Mouse (Mus musculus): ENCODE results near the gene 4930522H14Rik.

Gene 4930522H14Rik

GRCm38 (mm10) chr4:109531111-109531510 lies at the start of gene 4930522H14Rik:
Gene 4930522H14Rik (minus strand): TSS chr4:109531297.
- DNase-seq (ENCODE audit: low spot score) = no peak

GRCm38 (mm10) chr4:109578356-109578755 lies 47.3 kb upstream of the 4930522H14Rik start:
- no peak for DNase-seq (ENCODE audit: low spot score)

DNA sequence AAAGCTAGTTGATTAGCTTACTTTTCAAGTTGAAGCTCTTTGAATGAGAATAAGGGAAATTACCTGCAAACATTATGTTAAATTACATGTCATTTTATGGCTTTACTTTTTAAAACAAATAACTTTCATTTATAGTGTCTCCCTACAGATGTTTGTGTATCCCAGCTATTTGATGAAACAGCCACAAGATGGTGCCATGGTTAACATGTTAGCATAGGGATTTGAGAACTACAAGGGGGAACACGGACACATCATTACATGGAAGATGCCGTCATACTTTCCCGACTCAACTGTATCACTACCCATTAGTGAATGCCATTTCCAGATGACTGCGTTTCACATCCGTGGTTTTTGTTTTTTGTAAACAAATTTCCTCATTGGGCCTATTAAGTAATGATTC lies 45.8 kb upstream of the 4930522H14Rik start:
- no peak for DNase-seq (ENCODE audit: low spot score)

GRCm38 (mm10) chr4:109574845-109575244 lies 43.7 kb upstream of the 4930522H14Rik start:
- no peak for DNase-seq (ENCODE audit: low spot score)

- DNase-seq (ENCODE audit: low spot score) = no peak
Measured at GRCm38 (mm10) chr4:109574331-109574730, 43.2 kb upstream of the 4930522H14Rik start.

- DNase-seq (ENCODE audit: low spot score) = no peak
Measured at GRCm38 (mm10) chr4:109572632-109573031, 41.5 kb upstream of the 4930522H14Rik start.

DNA sequence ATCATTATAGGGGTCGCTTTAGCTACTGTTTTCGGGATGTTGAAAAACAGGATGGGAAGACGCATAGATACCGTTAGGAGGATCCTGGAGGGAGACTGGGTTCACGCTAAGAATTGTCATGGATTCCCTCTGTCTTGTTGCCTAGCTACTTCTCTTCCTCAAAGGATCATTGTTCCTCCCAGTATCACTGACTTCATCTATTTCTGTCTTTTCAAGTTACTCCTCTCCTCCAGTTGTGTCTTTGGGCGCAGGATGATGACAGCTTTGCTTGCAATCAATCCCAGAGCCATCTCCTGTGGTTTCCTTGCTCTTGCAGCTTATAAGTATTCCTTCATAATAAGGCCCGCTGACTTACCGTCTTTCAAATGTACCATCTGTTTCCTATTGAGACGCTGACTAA lies 38.3 kb upstream of the 4930522H14Rik start:
- DNase-seq (ENCODE audit: low spot score) = no peak

DNA sequence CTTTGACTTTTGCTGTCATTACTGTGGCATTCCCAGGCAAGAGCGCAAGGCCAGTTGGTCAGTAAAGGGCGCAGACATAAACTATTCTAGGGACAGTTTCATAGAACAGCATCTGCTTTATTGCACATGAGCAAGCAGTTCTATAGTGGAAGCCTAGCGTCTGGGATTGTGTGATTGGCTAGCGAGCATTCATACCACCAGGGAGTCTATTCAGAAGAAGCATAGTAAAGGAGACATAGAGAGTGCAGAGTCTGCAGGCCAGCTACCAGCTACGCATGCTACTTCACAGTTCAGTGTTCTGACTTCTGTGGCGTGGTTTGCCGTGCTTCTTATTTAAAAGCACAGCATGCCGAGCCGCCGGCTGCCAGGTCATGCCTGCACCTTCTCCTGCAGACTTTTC lies 37.9 kb upstream of the 4930522H14Rik start:
- no peak for DNase-seq (ENCODE audit: low spot score)

GRCm38 (mm10) chr4:109564711-109565110 lies 33.6 kb upstream of the 4930522H14Rik start:
- no peak for DNase-seq (ENCODE audit: low spot score)

DNA sequence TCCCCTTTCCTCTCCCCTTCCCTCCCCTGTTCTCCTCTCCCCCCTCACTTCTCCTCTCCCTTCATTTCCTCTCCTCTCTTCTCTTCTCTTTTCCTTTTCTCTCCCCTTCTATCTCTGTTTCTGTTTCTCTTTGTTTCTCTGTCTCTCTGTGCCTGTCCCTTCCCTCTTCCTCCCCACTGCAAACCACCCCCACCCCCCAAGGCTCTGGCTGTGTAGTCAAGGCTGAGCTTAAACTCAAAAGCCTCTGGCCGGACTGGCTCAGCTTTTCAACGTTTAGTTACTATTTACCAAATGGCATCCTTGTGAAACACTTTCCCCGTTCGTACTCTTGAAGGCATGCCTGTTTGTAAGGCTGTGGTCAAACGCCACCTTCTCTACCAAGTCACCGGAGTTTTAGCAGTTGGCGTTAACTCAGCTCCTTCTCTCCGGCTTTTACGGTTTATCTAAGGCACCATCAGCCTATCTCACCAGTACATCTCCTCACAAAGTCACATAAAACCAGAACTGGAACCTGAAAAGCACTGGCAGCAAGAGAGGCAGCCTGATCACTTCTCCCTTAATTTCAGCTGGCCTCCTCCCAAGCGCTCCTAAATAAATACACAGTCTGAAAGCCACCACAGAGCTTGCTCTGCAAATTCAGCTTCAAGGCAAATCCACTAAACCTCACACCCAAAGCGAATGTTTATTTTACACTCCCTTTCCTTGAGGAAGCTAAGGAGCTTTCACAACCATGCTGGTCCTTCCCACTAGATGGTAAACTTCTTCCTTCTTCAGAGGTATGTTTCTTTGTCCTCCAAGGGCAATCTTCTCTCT lies 19.4 kb upstream of the 4930522H14Rik start:
- peak; percentile 4 for DNase-seq (ENCODE audit: low spot score)

DNA sequence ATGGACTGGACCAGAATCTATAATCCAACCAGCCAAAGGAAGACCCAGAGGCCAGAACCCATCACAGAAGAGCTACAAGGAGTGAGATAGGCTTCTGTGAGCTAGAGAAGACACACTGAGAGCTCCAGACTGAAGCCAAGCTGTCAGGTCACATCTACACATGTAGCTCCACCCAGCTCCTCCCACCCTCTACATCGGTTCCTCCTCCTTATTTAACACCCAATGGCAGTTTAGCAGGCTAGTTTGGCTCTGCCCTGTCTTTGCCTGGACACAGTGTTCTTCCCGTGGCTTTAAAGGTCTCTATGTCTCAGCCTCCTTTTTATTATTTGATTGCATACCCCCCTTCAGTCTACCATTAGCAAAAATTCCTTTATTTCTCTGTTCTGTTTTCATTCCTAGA lies 16.2 kb upstream of the 4930522H14Rik start:
- no peak for DNase-seq (ENCODE audit: low spot score)

DNA sequence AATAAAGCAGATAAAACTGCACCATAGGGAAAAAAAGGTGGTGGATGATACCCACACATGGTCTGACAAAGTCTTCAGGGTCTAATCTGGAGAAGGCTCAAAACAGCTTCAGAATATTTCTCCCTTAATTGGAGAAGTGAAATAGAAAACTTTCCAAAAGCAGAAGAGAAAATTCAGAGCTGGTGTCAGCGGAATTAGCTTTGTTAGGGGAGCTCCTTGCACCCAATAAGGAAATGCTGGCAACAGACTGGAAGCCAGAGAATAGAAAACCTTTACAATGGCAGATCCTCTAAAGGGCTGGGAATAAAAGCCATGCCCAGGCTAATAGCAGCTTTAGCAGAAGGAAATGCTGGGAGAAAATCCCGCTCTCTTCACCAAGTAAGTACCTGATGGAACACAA lies 15.4 kb upstream of the 4930522H14Rik start:
- DNase-seq (ENCODE audit: low spot score) = no peak

GRCm38 (mm10) chr4:109530245-109530816 lies 766 bp downstream of the 4930522H14Rik start:
- no peak for DNase-seq (ENCODE audit: low spot score)

GRCm38 (mm10) chr4:109504885-109505284 lies 26.2 kb downstream of the 4930522H14Rik start:
- peak; percentile 50 for DNase-seq (ENCODE audit: low spot score)

- no peak for DNase-seq (ENCODE audit: low spot score)
Measured at GRCm38 (mm10) chr4:109498476-109498875, 32.6 kb downstream of the 4930522H14Rik start.

DNA sequence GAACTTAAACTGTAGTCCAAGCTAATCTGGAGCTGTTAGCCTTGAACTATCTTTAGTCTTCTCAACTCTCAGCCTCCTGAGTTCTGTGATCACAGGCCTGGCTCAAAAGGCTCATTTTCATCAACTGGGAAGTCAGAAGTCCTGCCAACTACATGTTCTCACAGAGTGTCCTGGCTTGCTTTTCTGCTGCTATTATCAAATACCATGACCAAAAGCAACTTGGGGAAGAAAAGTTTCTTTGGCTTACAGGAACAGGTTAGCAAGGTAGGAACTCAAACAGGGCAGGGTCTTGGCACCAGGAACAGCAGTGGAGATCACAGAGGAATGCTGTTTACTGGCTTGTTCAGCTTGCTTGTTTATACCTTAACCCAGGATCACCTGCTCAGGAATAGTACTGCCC lies 37.5 kb downstream of the 4930522H14Rik start:
- no peak for DNase-seq (ENCODE audit: low spot score)

DNA sequence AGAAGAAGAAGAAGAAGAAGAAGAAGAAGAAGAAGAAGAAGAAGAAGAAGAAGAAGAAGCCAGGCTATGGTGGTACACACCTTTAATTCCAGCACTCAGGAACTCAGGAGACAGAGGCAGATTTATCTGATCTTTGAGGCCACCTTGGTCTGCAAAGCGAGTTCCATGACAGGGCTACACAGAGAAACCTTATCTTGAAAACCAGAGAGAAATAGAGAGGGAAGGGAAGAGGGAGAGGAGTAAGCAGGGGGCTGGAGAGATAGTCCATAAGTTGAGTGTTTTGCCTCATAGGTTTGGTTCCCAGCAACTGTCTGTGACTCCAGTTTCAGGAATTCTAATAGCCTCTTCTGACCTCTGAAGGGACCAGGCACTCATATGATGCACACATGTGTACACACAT lies 42.3 kb downstream of the 4930522H14Rik start:
- no peak for DNase-seq (ENCODE audit: low spot score)

DNA sequence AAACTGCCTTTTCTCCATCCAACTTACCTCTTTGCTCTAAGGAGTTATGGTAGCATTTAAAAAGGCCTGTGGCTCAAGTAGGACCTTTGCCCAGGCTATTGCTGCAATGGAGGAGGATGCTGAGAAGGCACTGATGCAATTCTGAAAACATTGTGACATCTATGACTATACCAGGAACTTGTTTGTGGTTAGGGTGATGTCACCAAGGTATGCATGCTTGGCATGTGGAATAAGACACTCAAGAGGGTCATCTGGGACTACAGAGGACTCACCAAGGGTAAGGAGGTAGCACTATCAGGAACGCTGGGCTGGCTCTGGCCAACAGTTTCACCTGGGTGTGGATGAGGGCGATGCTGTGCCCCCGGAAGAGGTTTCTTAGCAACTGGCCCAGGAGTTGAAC lies 46.5 kb downstream of the 4930522H14Rik start, which contains the start of gene Rnf11:
TSS of gene Rnf11 (minus strand) at position 108 of the 400 bp plus-strand sequence.
- no peak for DNase-seq (ENCODE audit: low spot score)

DNA sequence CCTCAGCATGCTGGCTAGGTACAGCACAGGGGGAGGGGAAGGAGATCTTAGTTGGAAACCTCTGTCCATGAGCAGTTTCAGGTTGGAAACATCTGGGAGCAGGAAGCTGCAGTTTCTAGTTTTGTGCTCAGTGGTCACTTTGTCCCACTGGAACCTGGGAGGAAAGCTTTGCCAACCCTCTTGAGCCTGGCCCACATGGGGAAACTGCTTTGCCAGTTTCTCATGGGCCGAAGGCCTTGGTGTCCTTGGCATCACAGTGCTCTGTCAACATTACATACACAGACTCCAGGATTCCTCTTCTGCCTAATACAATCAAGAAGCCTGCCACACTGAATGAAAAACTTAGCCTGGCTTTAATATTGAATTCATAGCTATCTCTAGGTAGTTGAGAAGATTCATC lies 48.4 kb downstream of the 4930522H14Rik start:
- no peak for DNase-seq (ENCODE audit: low spot score)

- no peak for DNase-seq (ENCODE audit: low spot score)
Measured at GRCm38 (mm10) chr4:109481424-109481823, 49.7 kb downstream of the 4930522H14Rik start.

- DNase-seq (ENCODE audit: low spot score) = no peak
Measured at GRCm38 (mm10) chr4:109477454-109477853, 53.6 kb downstream of the 4930522H14Rik start.

DNA sequence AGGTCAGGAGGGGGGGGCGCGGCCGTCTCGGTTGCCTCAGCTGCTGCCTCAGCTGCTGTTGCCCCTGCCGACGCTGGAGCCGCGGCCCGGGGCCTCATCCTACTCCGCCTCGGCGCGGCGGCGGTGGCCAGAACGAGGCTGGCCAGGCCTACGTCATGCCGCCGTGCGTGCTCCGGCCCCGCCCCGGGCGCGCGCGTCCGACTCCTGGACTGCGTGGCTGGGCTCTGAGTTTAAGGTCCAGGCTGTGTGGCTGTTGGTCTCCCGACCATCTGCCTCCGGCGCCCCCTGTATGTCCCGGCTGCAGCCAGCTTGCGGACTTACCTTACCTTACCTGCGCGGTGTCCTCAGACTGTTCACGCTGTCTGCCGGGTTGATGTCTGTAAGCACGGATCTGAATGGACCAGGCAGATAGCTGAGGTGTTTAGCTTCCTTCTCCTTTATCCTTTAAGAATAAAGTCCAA lies 54.5 kb downstream of the 4930522H14Rik start:
- DNase-seq (ENCODE audit: low spot score) = peak; percentile 87
